Mouse (Mus musculus): ENCODE measurements around the gene Celf2. TPM values are rescaled to one million over a fixed set of nuclear protein-coding genes. Genes with fewer than 3 reads are reported as not detected.

Gene Celf2
- polyA plus RNA-seq, 1 experiment: 231 TPM

GRCm38 (mm10) chr2:7395473-7395872 lies 113.9 kb downstream of the Celf2 start:
- DNase-seq (ENCODE audit: extremely low spot score in 1 of 2, low spot score in 1 of 2): peak in 1 of 2 experiments; percentile 42

DNA sequence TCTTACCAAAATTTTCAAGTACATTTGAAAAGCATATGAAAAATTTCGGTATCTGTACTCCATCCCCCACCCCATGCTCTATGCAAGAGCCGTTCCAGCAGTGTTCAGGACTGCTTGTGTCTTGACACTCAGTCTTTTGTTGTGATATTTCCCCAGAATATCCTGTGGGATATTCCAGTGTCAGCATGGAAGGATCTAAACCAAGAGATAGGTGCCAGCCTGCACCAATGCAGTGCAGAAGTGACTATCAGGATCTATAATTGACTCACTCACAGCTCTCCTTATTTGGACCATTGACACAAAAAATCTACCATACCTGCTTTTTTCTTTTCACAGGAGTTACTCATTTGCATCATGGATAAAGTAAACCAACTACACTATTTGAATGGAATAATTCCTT lies 116.9 kb downstream of the Celf2 start:
- DNase-seq (ENCODE audit: extremely low spot score in 1 of 2, low spot score in 1 of 2): peak in 1 of 2 experiments; percentile 41

GRCm38 (mm10) chr2:7389264-7389663 lies 120.1 kb downstream of the Celf2 start:
- peak in 1 of 2 experiments; percentile 48 for DNase-seq (ENCODE audit: extremely low spot score in 1 of 2, low spot score in 1 of 2)

DNA sequence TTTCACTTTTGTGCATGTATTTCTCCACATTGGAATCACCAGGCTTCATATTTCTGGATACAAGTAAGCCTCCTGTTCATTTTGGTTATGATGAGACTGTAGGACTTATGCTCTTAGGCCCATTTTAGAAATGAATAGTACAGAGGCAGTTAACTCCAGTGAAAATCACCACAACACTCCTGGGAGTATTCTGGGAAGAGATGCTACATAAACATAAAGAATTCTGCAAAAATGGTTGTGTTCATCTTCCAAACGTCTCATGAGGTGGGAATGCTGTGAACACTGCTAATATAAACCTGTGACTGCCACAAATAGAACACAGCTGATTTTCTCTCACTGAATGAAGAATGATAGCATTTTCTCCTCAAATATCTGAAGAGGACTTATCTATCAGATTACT lies 130.6 kb downstream of the Celf2 start:
- DNase-seq (ENCODE audit: extremely low spot score in 1 of 2, low spot score in 1 of 2): no peak

GRCm38 (mm10) chr2:7377878-7378277 lies 131.5 kb downstream of the Celf2 start:
- DNase-seq (ENCODE audit: extremely low spot score in 1 of 2, low spot score in 1 of 2): no peak

GRCm38 (mm10) chr2:7367738-7368137 lies 141.6 kb downstream of the Celf2 start:
- DNase-seq (ENCODE audit: extremely low spot score in 1 of 2, low spot score in 1 of 2): no peak

GRCm38 (mm10) chr2:7359557-7359956 lies 149.8 kb downstream of the Celf2 start:
- no peak for DNase-seq (ENCODE audit: extremely low spot score in 1 of 2, low spot score in 1 of 2)

DNA sequence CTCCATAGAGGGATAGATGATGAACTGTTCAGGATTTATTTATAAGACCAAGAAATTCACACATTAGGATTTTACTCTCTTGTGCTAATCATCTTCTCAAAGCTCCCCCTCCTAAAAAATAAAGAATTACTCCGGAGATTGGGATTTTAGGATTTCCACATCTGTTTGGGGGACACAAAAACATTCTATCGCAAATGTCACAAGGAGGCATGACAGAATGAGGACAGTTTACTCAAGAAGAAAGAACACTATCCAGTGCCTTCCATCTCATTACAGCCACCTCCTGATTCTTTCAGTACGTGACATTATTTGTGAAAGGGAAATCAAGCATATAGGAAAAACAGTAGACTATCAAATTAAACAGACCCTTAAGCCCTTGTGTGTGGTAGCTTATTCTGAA lies 150.5 kb downstream of the Celf2 start:
- DNase-seq (ENCODE audit: extremely low spot score in 1 of 2, low spot score in 1 of 2): no peak

- no peak for DNase-seq (ENCODE audit: extremely low spot score in 1 of 2, low spot score in 1 of 2)
Observed at GRCm38 (mm10) chr2:7351234-7351633, 158.1 kb downstream of the Celf2 start.

GRCm38 (mm10) chr2:7346703-7347461 lies 162.5 kb downstream of the Celf2 start:
- DNase-seq (ENCODE audit: extremely low spot score in 1 of 2, low spot score in 1 of 2): peak in 1 of 2 experiments; percentile 57

DNA sequence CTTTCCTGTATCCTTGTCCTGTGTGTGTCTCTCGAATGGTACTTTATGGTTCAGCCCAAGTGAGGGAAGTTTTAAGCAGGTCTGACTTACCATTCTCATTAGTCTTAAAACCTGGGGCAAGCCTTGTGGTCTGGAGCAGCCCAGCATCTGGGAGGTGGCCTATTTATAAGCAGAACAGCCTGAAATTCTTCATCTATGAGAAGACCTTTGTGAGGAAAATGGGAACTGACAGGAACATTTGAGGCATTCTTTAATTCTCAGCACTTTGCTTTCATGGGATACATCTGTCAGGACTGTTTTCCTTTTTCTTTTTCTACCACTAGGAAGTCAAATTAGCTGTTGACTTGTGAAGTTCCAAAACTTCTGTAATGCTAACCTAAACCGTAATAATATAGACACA lies 164.4 kb downstream of the Celf2 start:
- no peak for DNase-seq (ENCODE audit: extremely low spot score in 1 of 2, low spot score in 1 of 2)

DNA sequence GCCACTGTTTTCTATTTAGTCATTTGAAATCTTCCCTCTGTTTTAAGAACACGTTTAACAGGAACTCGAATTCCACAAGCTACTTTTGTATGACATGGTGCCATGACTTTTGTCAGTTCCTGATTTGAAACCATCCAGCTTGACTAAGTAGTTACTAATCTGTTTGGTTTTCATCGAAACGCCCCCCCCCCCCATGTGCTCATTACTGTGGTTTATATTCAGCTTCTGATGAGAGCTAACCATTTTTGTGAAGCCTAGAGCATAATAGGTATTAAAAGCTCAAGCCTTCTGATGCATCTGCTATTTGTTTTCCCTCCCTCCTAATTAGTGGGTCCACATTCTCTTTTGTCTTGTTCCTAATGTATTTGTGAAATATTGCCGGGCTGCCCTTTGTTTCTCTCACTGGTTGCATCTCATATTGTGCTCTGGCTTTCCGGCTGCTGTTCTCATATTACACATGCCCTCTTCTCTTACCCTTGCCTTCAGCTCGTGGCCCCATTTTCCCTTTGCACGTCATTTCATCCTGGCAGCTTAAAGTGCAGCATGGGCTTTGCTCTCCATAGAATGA lies 166.4 kb downstream of the Celf2 start:
- DNase-seq (ENCODE audit: extremely low spot score in 1 of 2, low spot score in 1 of 2): no peak

- no peak for DNase-seq (ENCODE audit: extremely low spot score in 1 of 2, low spot score in 1 of 2)
Observed at GRCm38 (mm10) chr2:7334846-7335245, 174.5 kb downstream of the Celf2 start.

DNA sequence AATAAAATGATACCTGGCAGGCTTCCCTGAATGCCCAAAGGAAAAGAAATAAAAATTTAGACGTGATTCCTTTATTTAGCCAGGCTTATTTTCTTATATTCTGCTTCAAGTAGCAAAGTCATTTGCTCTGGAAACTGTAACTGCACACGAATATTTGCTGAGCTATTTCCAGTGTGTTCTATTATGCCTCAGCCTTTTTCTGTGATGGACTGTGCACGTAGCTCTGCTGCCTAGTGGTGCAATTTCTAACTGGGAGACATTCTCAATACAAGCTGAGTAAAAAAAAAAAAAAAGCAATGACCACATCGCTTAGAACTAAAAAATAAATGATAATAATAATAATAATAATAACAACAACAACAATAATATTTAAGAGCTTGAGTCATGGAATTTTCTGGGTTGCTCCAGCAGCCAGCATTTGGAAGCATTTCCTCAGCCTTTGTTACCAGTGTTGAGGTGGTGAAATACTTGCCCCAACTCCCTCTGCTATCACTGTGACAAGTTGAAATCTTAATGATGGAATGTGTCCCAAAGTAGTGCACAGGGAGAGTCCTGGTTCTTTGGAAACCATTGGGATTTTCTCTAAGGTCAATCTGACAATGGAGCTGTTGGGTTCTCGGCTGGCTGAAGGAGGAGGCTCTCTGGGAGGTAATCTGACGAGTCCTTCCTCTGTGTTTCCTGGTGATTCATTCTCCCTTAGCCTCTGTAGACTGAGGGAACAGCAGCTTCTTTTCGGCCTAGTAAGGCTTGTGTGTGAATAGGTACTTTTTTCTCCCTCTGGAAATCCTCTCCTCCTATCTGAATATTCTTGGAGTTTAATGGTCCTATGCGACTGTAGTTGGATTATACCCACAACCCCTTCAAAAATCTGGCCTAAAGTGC lies 181.1 kb downstream of the Celf2 start:
- no peak for DNase-seq (ENCODE audit: extremely low spot score in 1 of 2, low spot score in 1 of 2)

- no peak for DNase-seq (ENCODE audit: extremely low spot score in 1 of 2, low spot score in 1 of 2)
Observed at GRCm38 (mm10) chr2:7319760-7320159, 189.6 kb downstream of the Celf2 start.

DNA sequence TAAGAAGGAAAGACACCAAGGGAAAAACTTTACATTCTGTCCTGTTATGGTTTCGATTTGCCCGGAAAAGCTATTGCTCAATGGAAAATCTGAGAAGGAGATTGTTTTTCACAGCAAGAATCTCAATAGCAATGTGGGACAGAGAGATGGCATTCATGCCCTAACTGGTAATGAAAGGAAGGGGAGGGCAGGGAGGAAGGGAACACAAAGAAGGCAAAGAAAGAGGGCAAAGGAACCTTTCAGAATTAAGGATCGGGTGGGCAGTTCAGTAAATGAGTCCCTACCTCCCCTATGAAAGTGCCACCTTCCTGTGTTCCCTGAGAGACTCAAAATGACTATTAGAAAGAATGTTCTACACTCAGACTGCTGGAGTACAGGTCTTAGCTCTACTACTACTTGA lies 197.6 kb downstream of the Celf2 start:
- DNase-seq (ENCODE audit: extremely low spot score in 1 of 2, low spot score in 1 of 2): no peak

DNA sequence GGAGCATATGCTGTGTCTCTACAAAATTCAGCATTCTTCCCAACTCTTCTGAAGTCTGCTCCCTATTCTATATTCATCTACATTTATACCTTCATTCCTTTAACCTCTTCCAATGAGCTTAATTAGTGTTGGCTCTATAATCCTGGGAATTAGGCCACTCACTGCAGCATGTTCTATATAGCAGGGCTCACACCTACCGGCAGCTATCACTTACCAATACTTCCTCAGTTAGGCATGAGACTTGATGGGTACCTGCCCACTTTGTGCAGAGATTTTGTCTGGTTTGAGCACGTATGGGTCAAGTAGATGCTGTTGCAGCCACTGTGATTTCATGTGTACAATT lies 198.6 kb downstream of the Celf2 start:
- DNase-seq (ENCODE audit: extremely low spot score in 1 of 2, low spot score in 1 of 2): no peak

DNA sequence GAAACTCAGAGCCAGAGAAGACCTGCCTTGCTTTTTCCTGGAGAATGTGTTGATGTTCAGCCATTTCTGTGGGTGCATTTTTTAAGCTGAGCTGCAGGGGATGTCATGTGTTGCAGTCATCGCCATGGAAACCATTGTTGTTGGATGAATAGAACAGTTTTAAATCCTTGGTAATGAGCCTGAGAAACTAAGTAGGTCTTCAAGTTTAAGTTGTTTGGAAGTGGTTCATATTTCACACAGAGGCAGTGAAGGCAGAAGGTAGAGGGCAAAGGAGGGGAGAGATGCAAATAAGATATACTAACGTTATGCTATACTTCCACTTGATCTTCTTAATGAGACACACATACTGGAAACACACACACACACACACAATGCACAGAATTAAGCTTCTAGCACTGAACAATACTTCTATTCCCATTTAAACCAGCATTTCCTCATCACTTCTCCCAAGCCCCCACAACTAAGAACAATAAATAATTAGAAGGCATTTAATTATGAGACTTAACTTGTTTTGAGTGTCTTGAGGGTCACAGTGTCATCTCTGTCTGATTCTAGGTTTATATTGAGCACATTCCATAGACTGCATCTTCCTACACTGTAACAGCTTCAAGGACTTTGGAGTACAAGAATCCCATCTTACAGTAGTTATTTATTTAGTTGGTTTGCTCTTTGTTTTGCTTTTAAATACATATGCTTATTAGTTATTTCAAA lies 199.1 kb downstream of the Celf2 start:
- DNase-seq (ENCODE audit: extremely low spot score in 1 of 2, low spot score in 1 of 2): peak in 1 of 2 experiments; percentile 68

DNA sequence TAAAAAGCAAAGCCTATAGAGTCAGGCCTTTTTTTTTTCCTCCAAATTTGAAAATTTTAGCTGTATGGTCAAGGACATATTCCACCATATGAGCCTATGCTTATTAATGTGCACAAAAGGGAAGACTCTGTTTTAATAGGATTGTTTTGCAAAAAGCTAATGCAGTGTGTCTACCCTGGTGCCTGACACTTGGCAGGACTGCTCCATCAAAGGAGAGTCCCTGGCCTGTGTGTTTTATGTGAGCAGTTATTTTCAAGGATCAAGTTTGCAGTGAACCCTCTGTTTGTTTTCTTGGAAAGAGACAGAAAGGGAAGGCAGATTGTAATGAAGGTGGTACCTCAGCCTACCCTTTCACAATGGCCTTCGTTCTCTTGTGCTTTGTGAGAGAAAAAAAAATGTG lies 200.0 kb downstream of the Celf2 start:
- no peak for DNase-seq (ENCODE audit: extremely low spot score in 1 of 2, low spot score in 1 of 2)

- no peak for DNase-seq (ENCODE audit: extremely low spot score in 1 of 2, low spot score in 1 of 2)
Observed at GRCm38 (mm10) chr2:7308731-7309130, 200.6 kb downstream of the Celf2 start.

DNA sequence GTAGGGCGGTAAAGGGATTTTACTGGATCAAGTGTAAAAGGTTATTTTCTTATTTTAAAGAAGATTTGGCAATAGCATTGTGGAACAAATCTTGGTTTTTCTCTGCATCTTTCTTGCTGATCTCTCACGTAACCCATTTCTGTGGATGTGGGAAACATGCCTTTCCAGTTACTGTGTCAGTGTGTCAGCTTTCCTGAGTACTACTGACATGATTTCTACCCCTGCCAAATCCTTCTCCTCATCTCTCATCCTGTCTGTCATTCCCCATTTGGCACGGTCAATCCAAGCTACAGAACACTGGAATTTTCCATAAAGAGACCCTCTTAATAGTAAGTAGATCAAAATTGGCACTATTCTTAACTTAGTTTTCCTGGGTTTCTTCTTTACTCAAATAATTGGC lies 221.9 kb downstream of the Celf2 start:
- no peak for DNase-seq (ENCODE audit: extremely low spot score in 1 of 2, low spot score in 1 of 2)
